Mouse (Mus musculus) spleen, adult 2 months (tissue): ENCODE results near the gene Mknk1. TPM values are rescaled to one million over a fixed set of nuclear protein-coding genes. Genes with fewer than 3 reads are reported as not detected.

Experiments used
- DNase-seq, 2 experiments: peaks; one replicate each; pipeline versions ENCODE4 v3.0.0 to v3.0.0-alpha.2; 2012 to 2021; ENCODE audit warnings: low spot score in 2 of 2, low read depth in 1 of 2
- H3K27ac ChIP-seq: fragments of 200-500 bp; 2 replicates; pipeline ENCODE4 v1.5.1; 2012; ENCODE audit warnings: low read length, inconsistent platforms; ENCODE audit not compliant: insufficient read depth
- H3K27me3 ChIP-seq: fragments of 200-500 bp; 2 replicates; pipeline ENCODE4 v1.6.1; 2012; ENCODE audit warnings: mild to moderate bottlenecking, moderate library complexity, low read length, inconsistent platforms; ENCODE audit not compliant: control insufficient read depth, insufficient read depth
- H3K36me3 ChIP-seq: fragments of 200-500 bp; 2 replicates; pipeline ENCODE4 v1.6.1; 2012; ENCODE audit warnings: mild to moderate bottlenecking, low read length, inconsistent platforms; ENCODE audit not compliant: control insufficient read depth, insufficient read depth
- H3K4me1 ChIP-seq: fragments of 200-500 bp; 2 replicates; pipeline ENCODE4 v1.6.1; 2011; ENCODE audit warnings: inconsistent platforms; ENCODE audit not compliant: control insufficient read depth, insufficient read depth, insufficient read length
- H3K4me3 ChIP-seq: fragments of 200-500 bp; 2 replicates; pipeline ENCODE4 v1.5.1; 2011; ENCODE audit warnings: mild to moderate bottlenecking, inconsistent platforms; ENCODE audit not compliant: insufficient read depth, insufficient read length; ENCODE audit errors: extremely low read depth
- CTCF ChIP-seq: fragments of 200-500 bp; IDR thresholded peaks from 2 replicates; pipeline ENCODE4 v1.5.1; 2011; ENCODE audit warnings: mild to moderate bottlenecking, inconsistent platforms; ENCODE audit not compliant: insufficient read depth, insufficient read length, insufficient replicate concordance; ENCODE audit errors: extremely low read depth
- POLR2A ChIP-seq: fragments of 200-500 bp; IDR thresholded peaks from 2 replicates; pipeline ENCODE4 v1.6.1; 2011; ENCODE audit warnings: low read depth, low read length, inconsistent platforms
- WGBS: fragments of 180-500 bp; shearing (Covaris S2); methylation state at CpG from one replicate; pipeline ENCODE4 v1.1.7; 2018; 5-methylcytosine and 5-hydroxymethylcytosine counted together
- polyA plus RNA-seq: library from polyadenylated mRNA; depleted of rRNA; stranded (reverse); fragments of >200 nt; gene quantifications from 2 replicates; pipeline ENCODE4 v1.2.3, GENCODE M21; 2012

Mknk1 gene
- polyA plus RNA-seq, 1 experiment, result 68.2 TPM

- TF ChIP-seq CTCF, result no peak
- no peak overlapping the region for H3K4me3 ChIP-seq
- H3K36me3 ChIP-seq, result peaks cover 35% of the 10 kb centered on the region
- WGBS, result 92% methylated on average over 10 of the region's 10 CpGs
- H3K27me3 ChIP-seq, result no peaks in the 10 kb centered on the region
- no peak overlapping the region for H3K27ac ChIP-seq
- no peak for DNase-seq
- no peaks in the 10 kb centered on the region for H3K4me1 ChIP-seq
Measured at GRCm38 (mm10) chr4:115863880-115864279, 24.9 kb downstream of the Mknk1 start.

DNA sequence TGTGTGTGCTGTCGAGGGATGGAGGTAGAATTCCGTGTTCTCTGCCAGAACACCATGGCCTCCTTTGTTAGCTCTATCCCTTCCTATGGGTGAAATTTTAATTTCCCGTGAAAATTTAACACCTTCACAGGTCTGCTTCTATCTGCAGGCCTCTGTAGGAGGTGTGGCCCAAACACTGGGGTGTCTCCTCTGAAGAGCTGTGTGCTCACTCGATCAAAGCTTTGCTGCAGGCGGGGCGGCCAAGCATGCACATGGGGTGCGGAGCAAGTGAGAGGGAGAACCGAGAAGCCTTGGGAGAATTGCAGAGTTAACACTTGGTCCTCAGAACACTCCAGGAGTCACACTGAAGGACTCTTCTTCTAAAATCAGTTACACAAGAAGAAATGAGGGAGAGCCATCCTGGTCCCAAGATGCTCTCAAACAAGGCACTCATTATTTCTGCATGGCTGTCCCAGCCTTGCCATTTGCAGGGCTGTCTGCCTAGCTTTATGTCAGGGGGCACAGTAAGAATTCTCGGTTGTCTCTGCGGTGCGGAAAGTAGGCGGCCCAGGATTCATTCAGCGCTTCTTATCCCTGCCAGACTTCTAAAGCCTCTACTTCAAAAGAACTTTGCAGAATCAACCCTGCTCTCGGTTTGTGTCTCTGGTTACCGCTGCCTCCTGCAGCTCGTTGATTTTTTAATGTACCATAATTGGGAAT lies 30.7 kb downstream of the Mknk1 start:
- Histone ChIP-seq H3K36me3 (peaks cover 30% of the 10 kb centered on the region), H3K27me3 (no peaks in the 10 kb centered on the region), H3K4me1 (no peaks in the 10 kb centered on the region), H3K4me3 (no peak overlapping the region), H3K27ac (no peak overlapping the region)
- no peak for TF ChIP-seq CTCF
- no peak for TF ChIP-seq POLR2A
- DNase-seq, result no peak
- 91% methylated on average over 16 of the region's 16 CpGs for WGBS

DNA sequence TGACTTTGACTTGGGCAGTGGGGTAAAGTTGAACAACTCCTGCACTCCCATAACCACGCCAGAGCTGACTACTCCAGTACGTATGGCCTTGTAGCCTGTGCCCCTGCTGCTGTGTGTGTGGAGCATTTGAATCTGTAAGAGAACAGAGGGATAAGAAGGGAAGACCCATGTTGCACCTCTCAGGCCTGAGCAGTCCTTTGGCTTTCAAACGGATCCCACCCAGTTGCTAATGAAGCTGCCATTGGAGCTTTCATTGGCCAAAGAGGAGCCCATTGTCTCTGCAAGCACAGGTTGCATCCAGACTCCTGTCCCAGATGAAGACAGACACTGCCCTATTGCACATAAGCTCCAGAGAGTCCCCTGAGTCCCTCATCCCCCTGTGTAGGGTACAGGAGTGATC lies 34.2 kb downstream of the Mknk1 start:
- H3K4me1 ChIP-seq, result no peaks in the 10 kb centered on the region
- TF ChIP-seq CTCF, result no peak
- TF ChIP-seq POLR2A, result no peak
- H3K27ac ChIP-seq, result no peak overlapping the region
- no peak for DNase-seq
- peaks cover 47% of the 10 kb centered on the region for H3K36me3 ChIP-seq
- no peak overlapping the region for H3K4me3 ChIP-seq
- 96% methylated on average over 3 of the region's 3 CpGs for WGBS
- H3K27me3 ChIP-seq, result no peaks in the 10 kb centered on the region

DNA sequence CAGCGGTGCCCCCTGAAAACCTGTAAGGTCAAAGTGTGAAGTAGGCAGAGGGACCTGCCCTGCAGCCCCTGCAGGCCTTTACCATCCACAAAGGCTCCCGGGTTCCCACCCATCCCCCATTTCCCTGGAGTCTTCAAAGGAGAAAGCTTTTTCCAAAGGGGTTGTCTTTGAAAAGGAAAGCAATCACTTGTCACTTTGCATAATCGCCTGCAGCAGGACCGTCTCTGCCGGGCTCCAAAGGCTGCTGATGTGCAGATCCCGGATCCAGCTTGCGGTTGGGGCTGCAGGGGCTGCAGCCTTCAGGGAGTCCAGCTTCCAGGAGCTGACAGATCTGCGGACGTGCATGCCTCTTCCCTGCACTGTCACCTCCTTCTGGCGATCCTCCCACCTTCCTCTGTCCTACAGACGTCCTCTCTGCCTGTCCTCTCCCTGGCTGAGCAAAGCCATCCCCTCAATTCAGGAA lies 39.2 kb downstream of the Mknk1 start:
- peaks cover 29% of the 10 kb centered on the region for H3K36me3 ChIP-seq
- H3K27me3 ChIP-seq, result no peaks in the 10 kb centered on the region
- no peak for DNase-seq
- 77% methylated on average over 11 of the region's 11 CpGs for WGBS
- no peak overlapping the region for H3K4me3 ChIP-seq
- H3K27ac ChIP-seq, result no peak overlapping the region
- no peak for TF ChIP-seq CTCF
- no peak for TF ChIP-seq POLR2A
- no peaks in the 10 kb centered on the region for H3K4me1 ChIP-seq

DNA sequence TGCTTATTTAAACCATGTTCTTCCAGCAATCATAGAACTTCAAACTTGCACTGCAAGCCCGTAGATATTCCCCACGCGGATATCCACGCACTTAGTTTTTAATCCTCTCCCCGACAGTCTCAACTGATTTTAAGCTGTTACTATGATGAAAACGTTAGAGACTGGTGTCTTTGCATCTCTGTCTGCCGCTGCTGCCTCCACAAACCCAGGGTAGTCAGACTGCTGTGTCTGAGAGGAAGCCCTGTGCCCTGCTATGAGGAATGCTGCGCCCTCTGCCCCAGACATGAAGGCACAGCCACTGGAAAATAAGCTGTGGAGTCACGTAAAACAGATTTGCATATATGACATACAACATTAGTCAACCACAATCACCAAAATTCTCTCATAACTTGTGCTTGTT lies 39.8 kb downstream of the Mknk1 start:
- 83% methylated on average over 9 of the region's 9 CpGs for WGBS
- Histone ChIP-seq H3K4me1 (no peaks in the 10 kb centered on the region), H3K36me3 (peaks cover 25% of the 10 kb centered on the region), H3K4me3 (no peak overlapping the region), H3K27me3 (no peaks in the 10 kb centered on the region), H3K27ac (no peak overlapping the region)
- no peak for DNase-seq
- TF ChIP-seq POLR2A, result no peak
- no peak for TF ChIP-seq CTCF

GRCm38 (mm10) chr4:115881183-115881582 lies 42.2 kb downstream of the Mknk1 start:
- no peak for TF ChIP-seq CTCF
- no peak for TF ChIP-seq POLR2A
- H3K36me3 ChIP-seq, result peaks cover 11% of the 10 kb centered on the region
- H3K27me3 ChIP-seq, result no peaks in the 10 kb centered on the region
- whole genome bisulfite sequencing, result 42% methylated on average over 1 of the region's 1 CpGs
- H3K27ac ChIP-seq, result no peak overlapping the region
- H3K4me1 ChIP-seq, result no peaks in the 10 kb centered on the region
- H3K4me3 ChIP-seq, result no peak overlapping the region
- DNase-seq, result no peak

DNA sequence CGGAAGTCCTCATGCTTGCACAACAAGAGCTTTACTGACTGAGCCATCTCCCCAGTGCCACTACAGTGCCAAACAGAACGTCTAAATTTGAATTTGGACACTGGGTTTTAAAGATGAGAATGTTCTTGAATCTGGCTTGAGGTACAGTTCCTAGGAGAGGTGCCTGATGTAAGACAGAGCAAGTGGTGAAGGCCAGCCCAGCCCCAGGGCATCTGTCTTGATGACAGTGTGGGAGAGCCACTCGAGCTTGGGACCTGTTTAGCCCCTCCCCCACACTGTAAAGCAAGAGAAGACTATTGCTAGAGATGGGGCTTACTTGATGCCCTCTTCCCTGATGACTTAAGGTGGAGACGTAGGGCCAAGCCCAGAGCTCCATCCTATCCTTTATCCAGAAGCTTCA lies 43.2 kb downstream of the Mknk1 start:
- Histone ChIP-seq H3K4me3 (no peak overlapping the region), H3K4me1 (no peaks in the 10 kb centered on the region), H3K27me3 (no peaks in the 10 kb centered on the region), H3K36me3 (peaks cover 7% of the 10 kb centered on the region), H3K27ac (no peak overlapping the region)
- TF ChIP-seq POLR2A (no peak), CTCF (no peak)
- DNase-seq, result no peak
- 59% methylated on average over 4 of the region's 4 CpGs for WGBS
